Mouse (Mus musculus): ENCODE results near the gene Gmppb.
"Not testable (repeated sequence)": the region's sequence is repeated elsewhere in the genome, so short reads cannot be mapped to it uniquely, and the experiment has no call there.

The Gmppb gene

GRCm38 (mm10) chr9:108049016-108049455, at the start of gene Gmppb:
Gene Gmppb, plus strand, starts transcription at chr9:108049242.
- DNase-seq (ENCODE audit: low spot score in 2 of 2), result peak; percentile 96

- peak; percentile 100 for DNase-seq (ENCODE audit: low spot score in 2 of 2)
These were observed 46.9 kb upstream of the Gmppb start, which contains the start of gene Ip6k1 for GRCm38 (mm10) chr9:108001922-108002770. Gene Ip6k1, plus strand, starts transcription at chr9:108002501.

GRCm38 (mm10) chr9:108002778-108003530, 46.1 kb upstream of the Gmppb start:
- no peak for DNase-seq (ENCODE audit: low spot score in 2 of 2)

GRCm38 (mm10) chr9:108003531-108003890, 45.5 kb upstream of the Gmppb start:
- no peak for DNase-seq (ENCODE audit: low spot score in 2 of 2)

- no peak for DNase-seq (ENCODE audit: low spot score in 2 of 2)
These were observed 41.0 kb upstream of the Gmppb start for GRCm38 (mm10) chr9:108008041-108008440.

GRCm38 (mm10) chr9:108010385-108010784, 38.7 kb upstream of the Gmppb start:
- no peak for DNase-seq (ENCODE audit: low spot score in 2 of 2)

GRCm38 (mm10) chr9:108013577-108013976, 35.5 kb upstream of the Gmppb start:
- DNase-seq (ENCODE audit: low spot score in 2 of 2), result not testable (repeated sequence)

- no peak for DNase-seq (ENCODE audit: low spot score in 2 of 2)
These were observed 31.9 kb upstream of the Gmppb start for GRCm38 (mm10) chr9:108017127-108017526.

GRCm38 (mm10) chr9:108020741-108021140, 28.3 kb upstream of the Gmppb start:
- DNase-seq (ENCODE audit: low spot score in 2 of 2), result no peak

GRCm38 (mm10) chr9:108023216-108023615, 25.8 kb upstream of the Gmppb start:
- DNase-seq (ENCODE audit: low spot score in 2 of 2), result no peak

- DNase-seq (ENCODE audit: low spot score in 2 of 2), result no peak
These were observed 22.5 kb upstream of the Gmppb start for GRCm38 (mm10) chr9:108026584-108026983.

- no peak for DNase-seq (ENCODE audit: low spot score in 2 of 2)
These were observed 21.2 kb upstream of the Gmppb start for GRCm38 (mm10) chr9:108027867-108028266.

GRCm38 (mm10) chr9:108032126-108032525, 16.9 kb upstream of the Gmppb start:
- no peak for DNase-seq (ENCODE audit: low spot score in 2 of 2)

- no peak for DNase-seq (ENCODE audit: low spot score in 2 of 2)
These were observed 13.5 kb upstream of the Gmppb start for GRCm38 (mm10) chr9:108035331-108036156.

- DNase-seq (ENCODE audit: low spot score in 2 of 2), result no peak
These were observed 4.1 kb upstream of the Gmppb start for GRCm38 (mm10) chr9:108044751-108045492.

- DNase-seq (ENCODE audit: low spot score in 2 of 2), result no peak
These were observed 2.5 kb upstream of the Gmppb start for GRCm38 (mm10) chr9:108046582-108046981.

- DNase-seq (ENCODE audit: low spot score in 2 of 2), result no peak
These were observed 1.2 kb upstream of the Gmppb start for GRCm38 (mm10) chr9:108047601-108048565.

GRCm38 (mm10) chr9:108048566-108048955, 481 bp upstream of the Gmppb start:
- DNase-seq (ENCODE audit: low spot score in 2 of 2), result no peak

GRCm38 (mm10) chr9:108049561-108050251, 664 bp downstream of the Gmppb start:
- DNase-seq (ENCODE audit: low spot score in 2 of 2), result no peak

Data from frontal cortex, postnatal 14 days (tissue).